Mouse (Mus musculus) liver, adult 2 months (tissue): ENCODE results near the gene Shisa6.

ENCODE experiments used
- CTCF ChIP-seq: fragments of 200-500 bp; IDR thresholded peaks from 2 replicates; pipeline ENCODE4 v1.5.1; 2011; ENCODE audit warnings: low read depth, low read length, control low read depth
- POLR2A ChIP-seq: fragments of 200-500 bp; IDR thresholded peaks from 2 replicates; pipeline ENCODE4 v1.6.1; 2011; ENCODE audit warnings: low read length, control low read depth; ENCODE audit not compliant: insufficient read depth; ENCODE audit errors: extremely low read depth

GRCm38 (mm10) chr11:66344822-66345221, 180.9 kb downstream of the Shisa6 start:
- TF ChIP-seq CTCF = no peak
- no peak for TF ChIP-seq POLR2A
